Mouse (Mus musculus): Measurements from ENCODE around the gene Kirrel3.
A peak's percentile ranks its signal among the peaks of the same experiment; 100 is the strongest.

Gene Kirrel3

GRCm38 (mm10) chr9:34485759-34486431, at the start of gene Kirrel3:
Kirrel3 (plus strand) TSS chr9:34485894.
- DNase-seq = peak; percentile 81

GRCm38 (mm10) chr9:34440721-34441120, 45.0 kb upstream of the Kirrel3 start:
- no peak for DNase-seq

- DNase-seq = no peak
These were observed 41.7 kb upstream of the Kirrel3 start for GRCm38 (mm10) chr9:34443950-34444349.

GRCm38 (mm10) chr9:34446497-34447350, 39.0 kb upstream of the Kirrel3 start:
- DNase-seq = no peak

GRCm38 (mm10) chr9:34447736-34448135, 38.0 kb upstream of the Kirrel3 start:
- no peak for DNase-seq

- DNase-seq = no peak
These were observed 37.2 kb upstream of the Kirrel3 start for GRCm38 (mm10) chr9:34448467-34448866.

GRCm38 (mm10) chr9:34458189-34458588, 27.5 kb upstream of the Kirrel3 start:
- DNase-seq = peak; percentile 5

- DNase-seq = no peak
These were observed 25.7 kb upstream of the Kirrel3 start for GRCm38 (mm10) chr9:34459968-34460367.

GRCm38 (mm10) chr9:34463666-34464065, 22.0 kb upstream of the Kirrel3 start:
- no peak for DNase-seq

GRCm38 (mm10) chr9:34466058-34466457, 19.6 kb upstream of the Kirrel3 start:
- no peak for DNase-seq

- no peak for DNase-seq
These were observed 16.5 kb upstream of the Kirrel3 start for GRCm38 (mm10) chr9:34469180-34469579.

- DNase-seq = no peak
These were observed 9.5 kb upstream of the Kirrel3 start for GRCm38 (mm10) chr9:34476206-34476605.

GRCm38 (mm10) chr9:34478494-34478893, 7.2 kb upstream of the Kirrel3 start:
- DNase-seq = no peak

GRCm38 (mm10) chr9:34483236-34483635, 2.5 kb upstream of the Kirrel3 start:
- no peak for DNase-seq

GRCm38 (mm10) chr9:34484665-34485064, 1.0 kb upstream of the Kirrel3 start:
- DNase-seq = no peak

GRCm38 (mm10) chr9:34488267-34488666, 2.6 kb downstream of the Kirrel3 start:
- DNase-seq = no peak

- peak; percentile 86 for DNase-seq
These were observed 3.1 kb downstream of the Kirrel3 start for GRCm38 (mm10) chr9:34488700-34489315.

GRCm38 (mm10) chr9:34489316-34489710, 3.6 kb downstream of the Kirrel3 start:
- no peak for DNase-seq

GRCm38 (mm10) chr9:34489760-34490159, 4.1 kb downstream of the Kirrel3 start:
- DNase-seq = peak; percentile 45

GRCm38 (mm10) chr9:34492121-34492520, 6.4 kb downstream of the Kirrel3 start:
- DNase-seq = peak; percentile 85

- DNase-seq = peak; percentile 79
These were observed 7.9 kb downstream of the Kirrel3 start for GRCm38 (mm10) chr9:34493571-34493970.

GRCm38 (mm10) chr9:34498126-34498525, 12.4 kb downstream of the Kirrel3 start:
- peak; percentile 89 for DNase-seq

- peak; percentile 84 for DNase-seq
These were observed 13.0 kb downstream of the Kirrel3 start for GRCm38 (mm10) chr9:34498651-34499050.

- no peak for DNase-seq
These were observed 21.5 kb downstream of the Kirrel3 start for GRCm38 (mm10) chr9:34507164-34507563.
